Comparison of ENCODE assay signal across 22 mouse cellular contexts in genomic region chr10:60582956-60583355, GRCm38 (mm10).
DNase-seq lines count a peak whose midpoint lies in the region; ATAC-seq and TF ChIP-seq lines count a peak whose summit lies in the region.
"Had no signal": no experiment of that assay in that cellular context is flagged by ENCODE, and none has a peak within 500 bp of the region (broad histone marks: within the 10 kb centered on the region; RNA-seq: fewer than 3 reads in every experiment).

No protein-coding gene starts in this region.

- no peak for ATAC-seq in midbrain, embryonic 13.5 days
- no peak for ATAC-seq in midbrain, embryonic 16.5 days
- ATAC-seq in forebrain, embryonic 14.5 days, result 0 out of 2 replicates have a peak, but pooled peaks have one; percentile 35
- no peak for ATAC-seq in neural tube, embryonic 11.5 days (ENCODE audit: insufficient read depth, low FRiP score, low TSS enrichment)
- ATAC-seq in liver, postnatal 0 days, result no peak
- ATAC-seq: inflammation-experienced regulatory T-cells, adult 6 months; liver, embryonic 12.5 days; Patski had no signal

- WGBS in midbrain, embryonic 13.5 days, result 58% methylated on average over 15 of the region's 15 CpGs
- WGBS in midbrain, embryonic 16.5 days, result 64% methylated on average over 15 of the region's 15 CpGs
- 19% methylated on average over 15 of the region's 15 CpGs for WGBS in forebrain, embryonic 14.5 days
- WGBS in neural tube, embryonic 11.5 days, result 40% methylated on average over 15 of the region's 15 CpGs
- 79% methylated on average over 15 of the region's 15 CpGs for WGBS in liver, postnatal 0 days (ENCODE audit: insufficient replicate concordance)

- peaks cover 26% of the 10 kb centered on the region for H3K4me1 ChIP-seq in midbrain, embryonic 13.5 days (replicated peaks)
- 0 out of 2 replicates have a peak, but pooled peaks cover 4% of the 10 kb centered on the region for H3K4me1 ChIP-seq in midbrain, embryonic 16.5 days (ENCODE audit: control insufficient read depth, insufficient read depth, low read length)
- H3K4me1 ChIP-seq in forebrain, embryonic 14.5 days (ENCODE audit: control insufficient read depth, insufficient read depth, low read length), result peaks cover 13% of the 10 kb centered on the region
- no peaks in the 10 kb centered on the region for H3K4me1 ChIP-seq in neural tube, embryonic 11.5 days (ENCODE audit: control insufficient read depth, insufficient read depth, low read length)
- H3K4me1 ChIP-seq in liver, postnatal 0 days (ENCODE audit: insufficient read depth), result peaks cover 8% of the 10 kb centered on the region

- H3K9ac ChIP-seq in midbrain, embryonic 13.5 days (replicated peaks), result no peak overlapping the region
- no peak overlapping the region for H3K9ac ChIP-seq in midbrain, embryonic 16.5 days (ENCODE audit: low read depth, low read length)
- H3K9ac ChIP-seq in forebrain, embryonic 14.5 days (ENCODE audit: low read length), result no peak overlapping the region
- H3K9ac ChIP-seq in neural tube, embryonic 11.5 days (ENCODE audit: low read length), result no peak overlapping the region
- no peak overlapping the region for H3K9ac ChIP-seq in liver, postnatal 0 days (replicated peaks)
- H3K9ac ChIP-seq: liver, embryonic 12.5 days; lung, embryonic 14.5 days had no signal

- peak overlapping the region; percentile 8; the same call in 1 of the 2 replicates for H3K27ac ChIP-seq in midbrain, embryonic 13.5 days
- no peak overlapping the region for H3K27ac ChIP-seq in midbrain, embryonic 16.5 days (ENCODE audit: low read length)
- no peak overlapping the region for H3K27ac ChIP-seq in forebrain, embryonic 14.5 days (ENCODE audit: low read depth, low read length)
- no peak overlapping the region for H3K27ac ChIP-seq in neural tube, embryonic 11.5 days (ENCODE audit: low read depth, low read length)
- no peak overlapping the region for H3K27ac ChIP-seq in liver, postnatal 0 days (ENCODE audit: low read depth)
- H3K27ac ChIP-seq: gastrocnemius, adult 2 months; heart, embryonic 10.5 days; liver, embryonic 12.5 days; stomach, postnatal 0 days had no signal

- no peaks in the 10 kb centered on the region for H3K9me3 ChIP-seq in midbrain, embryonic 13.5 days
- no peaks in the 10 kb centered on the region for H3K9me3 ChIP-seq in midbrain, embryonic 16.5 days (replicated peaks; ENCODE audit: control insufficient read depth, low read length, poor library complexity, severe bottlenecking)
- H3K9me3 ChIP-seq in forebrain, embryonic 14.5 days (replicated peaks; ENCODE audit: control insufficient read depth, low read length), result no peaks in the 10 kb centered on the region
- no peaks in the 10 kb centered on the region for H3K9me3 ChIP-seq in neural tube, embryonic 11.5 days (ENCODE audit: control insufficient read depth, low read length)
- no peaks in the 10 kb centered on the region for H3K9me3 ChIP-seq in liver, postnatal 0 days (ENCODE audit: low read length)
- H3K9me3 ChIP-seq: heart, embryonic 10.5 days; liver, embryonic 12.5 days had no signal

- no peaks in the 10 kb centered on the region for H3K36me3 ChIP-seq in midbrain, embryonic 13.5 days
- H3K36me3 ChIP-seq in midbrain, embryonic 16.5 days (ENCODE audit: control insufficient read depth, insufficient read depth, low read length), result no peaks in the 10 kb centered on the region
- H3K36me3 ChIP-seq in forebrain, embryonic 14.5 days (ENCODE audit: control insufficient read depth, insufficient read depth, low read length), result no peaks in the 10 kb centered on the region
- no peaks in the 10 kb centered on the region for H3K36me3 ChIP-seq in neural tube, embryonic 11.5 days (ENCODE audit: control insufficient read depth, insufficient read depth, low read length)
- H3K36me3 ChIP-seq in liver, postnatal 0 days (replicated peaks; ENCODE audit: insufficient read depth, low read length), result no peaks in the 10 kb centered on the region
- H3K36me3 ChIP-seq: heart, embryonic 10.5 days; liver, embryonic 12.5 days had no signal

- TF ChIP-seq EP300 in liver, postnatal 0 days (IDR thresholded peaks at IDR 0.05; ENCODE audit: low read depth), result no peak

- no peak overlapping the region for H3K4me2 ChIP-seq in midbrain, embryonic 13.5 days (replicated peaks)
- no peak overlapping the region for H3K4me2 ChIP-seq in midbrain, embryonic 16.5 days (ENCODE audit: low read length)
- H3K4me2 ChIP-seq in forebrain, embryonic 14.5 days (ENCODE audit: low read length), result no peak overlapping the region
- H3K4me2 ChIP-seq in neural tube, embryonic 11.5 days (ENCODE audit: low read depth), result no peak overlapping the region
- no peak overlapping the region for H3K4me2 ChIP-seq in liver, postnatal 0 days (ENCODE audit: low read depth, low read length)
- H3K4me2 ChIP-seq: liver, embryonic 12.5 days; lung, embryonic 14.5 days had no signal

- peak; percentile 56 for DNase-seq in forebrain, embryonic 14.5 days (ENCODE audit: low spot score)
- peak; percentile 65 for DNase-seq in neural tube, embryonic 11.5 days (ENCODE audit: low spot score)
- DNase-seq in B cell, adult 2 months, result no peak
- no peak for DNase-seq in liver, postnatal 0 days
- no peak for DNase-seq in heart, postnatal 25 days (ENCODE audit: low spot score)
- DNase-seq: adrenal gland, adult 8-10 months; cerebellum, adult 9-11 months; gastrocnemius, adult 2 months; heart, postnatal 10 days; kidney, adult 8-10 months; kidney, postnatal 4 days; layer of hippocampus, adult 9-11 months; lung, embryonic 14.5 days; lung, postnatal 36 days; right cerebral cortex, adult 18-20 months had no signal

- H3K27me3 ChIP-seq in midbrain, embryonic 13.5 days, result peaks cover 28% of the 10 kb centered on the region
- H3K27me3 ChIP-seq in midbrain, embryonic 16.5 days (ENCODE audit: control insufficient read depth, insufficient read depth, low read depth, low read length), result peaks cover 4% of the 10 kb centered on the region; the same call in 1 of the 2 replicates
- H3K27me3 ChIP-seq in forebrain, embryonic 14.5 days (replicated peaks; ENCODE audit: control insufficient read depth, insufficient read depth, low read length), result peaks cover 6% of the 10 kb centered on the region; the same call in 1 of the 2 replicates
- peaks cover 56% of the 10 kb centered on the region for H3K27me3 ChIP-seq in neural tube, embryonic 11.5 days (ENCODE audit: control insufficient read depth, insufficient read depth, low read length)
- no peaks in the 10 kb centered on the region for H3K27me3 ChIP-seq in liver, postnatal 0 days (ENCODE audit: insufficient read depth, low read length)
- H3K27me3 ChIP-seq: liver, embryonic 12.5 days; Patski had no signal

- no peak overlapping the region for H3K4me3 ChIP-seq in midbrain, embryonic 13.5 days (replicated peaks)
- H3K4me3 ChIP-seq in midbrain, embryonic 16.5 days (ENCODE audit: low read depth, low read length), result no peak overlapping the region
- H3K4me3 ChIP-seq in forebrain, embryonic 14.5 days (ENCODE audit: low read depth, low read length), result no peak overlapping the region
- no peak overlapping the region for H3K4me3 ChIP-seq in neural tube, embryonic 11.5 days (ENCODE audit: low read depth, low read length)
- no peak overlapping the region for H3K4me3 ChIP-seq in liver, postnatal 0 days (ENCODE audit: low read depth, low read length)
- H3K4me3 ChIP-seq: gastrocnemius, adult 2 months; heart, embryonic 10.5 days; liver, embryonic 12.5 days had no signal

- intact Hi-C loops in heart, postnatal 25 days (cut with DNase I), result no loop called here

- TF ChIP-seq CTCF in liver, postnatal 0 days (IDR thresholded peaks at IDR 0.05; ENCODE audit: low read depth), result no peak

Comparison
In these comparisons a context has a peak if more than half of its experiments do, and no peak if none do; other contexts are left out.
1. DNase-seq: peak in forebrain, embryonic 14.5 days (single experiment) and neural tube, embryonic 11.5 days (single experiment); none in B cell, adult 2 months (0 of 2), liver, postnatal 0 days (single experiment) and heart, postnatal 25 days (single experiment).